Mouse (Mus musculus): ENCODE measurements at regions not wholly inside any gene's neighbourhood (a gene's known extent, or its start where the extent isn't known, plus 50 kb on each side); places are given as distances from the start of the nearest gene placed in this dataset.

GRCm38 (mm10) chr5:73880936-73881335 is 187.3 kb downstream of the Usp46 start:
- no peak for DNase-seq

- DNase-seq: peak; percentile 56 to 69
Observed at GRCm38 (mm10) chr5:73881941-73882340, 186.3 kb downstream of the Usp46 start.

GRCm38 (mm10) chr5:73884998-73885397 is 183.2 kb downstream of the Usp46 start:
- no peak for DNase-seq

- DNase-seq: no peak
Observed at GRCm38 (mm10) chr5:73885691-73886090, 182.5 kb downstream of the Usp46 start.

GRCm38 (mm10) chr5:73887306-73887958 is 180.8 kb downstream of the Usp46 start:
- DNase-seq: no peak

- no peak for DNase-seq
Observed at GRCm38 (mm10) chr5:73888391-73888790, 179.8 kb downstream of the Usp46 start.

- DNase-seq: no peak
Observed at GRCm38 (mm10) chr5:73889342-73889741, 178.9 kb downstream of the Usp46 start.

GRCm38 (mm10) chr5:73890942-73891341 is 177.3 kb downstream of the Usp46 start:
- DNase-seq: no peak

GRCm38 (mm10) chr5:73891606-73892005 is 176.6 kb downstream of the Usp46 start:
- DNase-seq: peak; percentile 17 to 66

- DNase-seq: no peak
Observed at GRCm38 (mm10) chr5:73892440-73893225, 175.6 kb downstream of the Usp46 start.

GRCm38 (mm10) chr5:73895186-73895585 is 173.0 kb downstream of the Usp46 start:
- no peak for DNase-seq

- DNase-seq: no peak
Observed at GRCm38 (mm10) chr5:73896785-73897184, 171.4 kb downstream of the Usp46 start.

GRCm38 (mm10) chr5:73901651-73902050 is 166.6 kb downstream of the Usp46 start:
- DNase-seq: no peak

- peak in 1 of 2 experiments; percentile 11 for DNase-seq
Observed at GRCm38 (mm10) chr5:73902470-73903218, 165.6 kb downstream of the Usp46 start.

- DNase-seq: no peak
Observed at GRCm38 (mm10) chr5:73903219-73903570, 165.0 kb downstream of the Usp46 start.

- DNase-seq: no peak
Observed at GRCm38 (mm10) chr5:73904146-73904811, 164.0 kb downstream of the Usp46 start.

GRCm38 (mm10) chr5:73912149-73912548 is 156.1 kb downstream of the Usp46 start:
- DNase-seq: no peak

- DNase-seq: no peak
Observed at GRCm38 (mm10) chr5:73913116-73913515, 155.1 kb downstream of the Usp46 start.

GRCm38 (mm10) chr5:73918011-73918410 is 150.2 kb downstream of the Usp46 start:
- DNase-seq: no peak

GRCm38 (mm10) chr5:73919936-73920335 is 148.3 kb downstream of the Usp46 start:
- DNase-seq: peak; percentile 33 to 62

GRCm38 (mm10) chr5:73927534-73927933 is 140.7 kb downstream of the Usp46 start:
- DNase-seq: no peak

GRCm38 (mm10) chr5:73928691-73929090 is 139.5 kb downstream of the Usp46 start:
- no peak for DNase-seq

GRCm38 (mm10) chr5:73930205-73930604 is 138.0 kb downstream of the Usp46 start:
- DNase-seq: no peak

Data from kidney, adult 8-10 months (tissue).